Mouse (Mus musculus) adrenal gland, postnatal 25 days (tissue): ENCODE measurements around the gene Stard10. TPM values are rescaled to one million over a fixed set of nuclear protein-coding genes. Genes with fewer than 3 reads are reported as not detected.

Experiments
- DNase-seq: peaks from one replicate; pipeline ENCODE4 v3.0.0; 2021; ENCODE audit warnings: mixed read lengths
- total RNA-seq: library from RNA; stranded (reverse); gene quantifications from 2 replicates; pipeline ENCODE4 v1.2.3, GENCODE M21; 2021

Stard10 gene
- total RNA-seq, 1 experiment from 2014 or later: 19.8 TPM

DNA sequence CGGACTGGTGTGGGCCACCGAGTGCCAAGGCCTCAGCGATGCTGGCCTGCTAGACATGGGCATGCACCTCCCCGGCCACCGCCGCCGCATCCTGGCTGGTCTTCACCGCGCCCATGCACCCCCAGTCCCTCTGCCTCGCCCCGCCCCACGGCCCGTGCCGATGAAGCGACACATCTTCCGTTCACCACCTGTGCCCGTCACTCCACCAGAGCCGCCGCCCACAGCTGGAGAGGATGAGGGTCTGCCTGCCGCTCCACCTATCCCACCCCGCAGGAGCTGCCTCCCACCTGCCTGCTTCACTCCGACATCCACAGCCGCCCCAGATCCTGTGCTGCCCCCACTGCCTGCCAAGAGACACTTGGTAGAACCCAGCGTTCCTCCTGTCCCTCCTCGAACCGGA lies 56.2 kb downstream of the Stard10 start:
- no peak for DNase-seq

DNA sequence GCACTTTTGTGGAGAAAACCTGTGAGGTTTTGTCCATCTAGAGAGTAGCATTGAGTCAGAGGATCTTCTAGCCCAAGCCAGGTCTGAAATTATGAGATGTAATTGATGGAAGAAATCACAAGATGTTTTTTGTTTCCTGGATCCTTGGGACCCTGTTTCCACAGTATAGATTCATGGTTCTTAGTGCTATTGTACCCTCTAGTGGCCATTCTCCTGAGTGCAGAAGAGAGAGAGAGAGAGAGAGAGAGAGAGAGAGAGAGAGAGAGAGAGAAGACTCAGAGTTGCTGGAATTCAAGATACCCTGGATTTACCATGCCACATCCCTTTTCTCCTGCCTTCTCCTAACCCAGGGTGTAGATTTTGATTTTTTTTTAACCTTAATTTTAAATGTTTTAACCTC lies 57.3 kb downstream of the Stard10 start:
- no peak for DNase-seq

DNA sequence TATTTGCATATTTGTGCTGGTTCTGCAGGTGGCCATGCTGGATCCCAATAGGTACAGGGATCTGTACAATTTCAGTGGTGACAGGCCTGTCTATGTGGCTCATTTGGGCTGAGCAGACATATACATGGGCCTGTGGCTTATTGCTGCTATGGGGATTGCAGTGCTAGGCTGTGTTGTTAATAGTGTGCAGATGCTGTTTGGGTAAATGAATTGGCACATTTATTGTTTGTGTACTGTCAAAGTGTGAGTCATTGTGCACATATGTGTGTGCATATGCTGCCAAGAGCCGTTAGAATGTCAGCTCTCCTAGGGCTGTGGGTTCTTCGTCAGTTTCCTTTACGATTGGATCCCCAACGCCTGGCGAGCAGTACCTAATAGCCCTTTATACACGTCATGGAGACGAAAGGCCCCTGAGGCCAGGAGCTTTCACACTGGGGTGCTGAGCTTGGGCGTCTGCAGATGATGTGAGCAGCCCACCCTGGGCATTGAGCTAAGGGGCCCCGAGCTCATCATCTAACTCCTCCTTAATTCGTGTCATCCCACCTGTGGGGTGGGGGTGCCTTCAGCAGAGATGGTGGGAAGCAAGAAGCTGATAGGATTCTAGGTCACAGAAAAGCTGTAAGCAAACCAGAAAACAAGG lies 59.9 kb downstream of the Stard10 start:
- DNase-seq: no peak

DNA sequence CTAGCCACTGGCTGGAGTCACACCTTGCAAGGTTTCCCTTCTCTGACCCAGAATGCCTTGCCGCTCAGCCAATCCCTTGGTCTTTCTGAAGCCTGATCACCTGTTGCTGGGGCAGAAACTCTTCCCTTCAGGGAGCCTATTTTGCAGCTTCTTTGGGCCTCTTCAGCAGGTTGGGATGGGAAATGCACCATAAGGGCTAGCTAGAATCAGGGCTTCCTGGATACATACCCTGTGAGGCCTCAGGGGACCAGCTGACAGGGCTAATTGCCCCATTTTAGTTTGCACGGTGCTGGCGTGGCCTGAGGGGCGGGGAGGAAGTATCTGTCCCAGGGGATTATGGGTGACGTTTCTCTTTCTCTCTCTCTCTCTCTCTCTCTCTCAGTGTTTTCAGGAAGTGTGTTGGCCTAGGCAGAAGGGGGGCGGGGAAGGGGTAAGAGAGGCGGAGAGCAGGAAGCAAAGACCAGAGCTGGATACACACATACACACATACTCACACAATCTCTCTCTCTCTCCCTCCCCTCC lies 60.9 kb downstream of the Stard10 start:
- DNase-seq: peak; percentile 50

DNA sequence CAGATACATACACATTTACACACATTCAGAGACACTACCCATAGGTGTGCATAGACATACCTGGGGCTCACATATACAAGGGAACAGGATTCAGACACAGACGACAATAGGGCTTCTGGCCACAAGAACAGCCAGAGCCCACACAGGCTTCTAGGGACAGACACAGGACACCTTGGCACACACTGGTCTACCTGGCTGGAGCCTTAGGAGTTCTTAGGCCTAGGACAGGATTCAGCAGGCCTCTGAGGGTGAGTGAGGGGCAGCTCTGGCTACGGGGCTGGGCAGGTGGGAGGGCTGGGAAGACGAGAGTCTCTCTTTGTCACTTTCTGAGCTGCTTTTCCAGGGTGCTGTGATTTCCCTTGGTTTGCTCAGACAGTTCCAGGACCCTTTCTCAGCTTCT lies 61.4 kb downstream of the Stard10 start:
- DNase-seq: no peak

DNA sequence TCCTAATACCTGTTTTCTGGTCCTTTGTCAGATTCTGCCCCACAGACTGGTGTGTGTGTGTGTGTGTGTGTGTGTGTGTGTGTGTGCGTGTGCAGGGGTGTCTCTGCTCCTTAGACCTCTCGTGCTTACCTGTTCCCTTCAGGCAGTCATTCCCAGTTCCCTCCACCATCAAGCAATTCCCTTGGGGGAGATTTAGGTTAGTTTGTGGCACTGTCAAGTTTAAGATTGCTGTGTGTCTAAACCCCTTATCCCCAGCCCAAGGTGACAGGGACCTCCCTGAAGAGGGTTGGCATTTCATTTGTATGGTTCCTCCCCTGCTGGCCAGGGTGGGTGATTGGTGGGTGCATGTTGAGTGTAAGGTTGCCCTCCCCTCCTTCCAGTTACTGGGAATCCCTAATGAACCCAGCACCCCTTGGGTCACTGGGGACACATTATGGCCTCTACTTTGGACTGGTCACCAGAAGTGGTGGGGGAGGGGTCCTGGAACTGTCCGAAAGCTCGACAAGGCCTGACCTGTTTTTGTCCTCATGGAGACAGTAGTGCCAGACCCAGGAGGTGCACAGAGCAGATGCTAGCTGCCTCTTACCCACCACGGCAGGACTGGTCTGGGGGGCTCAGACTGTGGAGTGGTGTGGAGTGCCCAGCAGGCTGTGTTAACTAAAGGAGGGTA lies 62.0 kb downstream of the Stard10 start:
- DNase-seq: no peak

DNA sequence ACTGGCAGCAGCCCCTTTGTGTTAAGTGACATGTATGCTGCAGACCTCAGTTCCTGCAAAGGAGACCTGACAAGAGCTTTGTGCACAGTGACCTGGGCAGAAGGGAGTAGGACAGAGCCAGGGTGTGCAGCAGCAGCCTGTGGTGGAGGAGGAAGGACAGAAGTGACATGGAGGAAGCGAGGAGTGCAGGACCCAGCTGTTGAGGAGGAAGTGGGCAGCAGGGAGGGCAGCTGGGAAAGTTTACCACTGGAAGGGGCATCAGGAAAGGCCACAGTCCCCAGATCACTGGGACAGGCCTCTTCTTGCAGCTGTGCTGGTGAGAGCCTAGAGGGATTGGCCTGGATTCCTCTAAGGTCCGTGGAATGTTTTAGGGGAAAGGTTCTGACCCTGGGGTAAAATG lies 62.8 kb downstream of the Stard10 start:
- DNase-seq: no peak

DNA sequence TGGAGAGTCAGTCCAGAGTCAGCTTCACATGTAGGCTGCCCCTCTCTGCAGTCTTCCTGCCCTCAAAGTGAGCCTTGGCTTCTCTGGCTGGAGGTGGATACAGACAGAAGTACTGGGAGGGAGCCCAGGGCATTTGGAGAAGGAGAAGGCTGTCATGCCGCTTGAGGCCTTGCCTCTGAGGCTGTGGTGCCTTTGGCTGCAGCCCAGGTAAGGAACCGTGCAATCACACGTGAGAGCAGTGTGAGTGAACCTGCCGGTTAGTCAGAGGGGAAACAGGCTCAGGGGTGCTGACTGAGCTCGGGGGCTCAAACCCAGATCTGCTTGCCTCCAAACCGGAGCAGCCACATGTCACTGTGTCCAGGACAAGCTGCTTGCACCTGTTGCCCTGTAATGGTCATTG lies 64.6 kb downstream of the Stard10 start:
- DNase-seq: no peak

DNA sequence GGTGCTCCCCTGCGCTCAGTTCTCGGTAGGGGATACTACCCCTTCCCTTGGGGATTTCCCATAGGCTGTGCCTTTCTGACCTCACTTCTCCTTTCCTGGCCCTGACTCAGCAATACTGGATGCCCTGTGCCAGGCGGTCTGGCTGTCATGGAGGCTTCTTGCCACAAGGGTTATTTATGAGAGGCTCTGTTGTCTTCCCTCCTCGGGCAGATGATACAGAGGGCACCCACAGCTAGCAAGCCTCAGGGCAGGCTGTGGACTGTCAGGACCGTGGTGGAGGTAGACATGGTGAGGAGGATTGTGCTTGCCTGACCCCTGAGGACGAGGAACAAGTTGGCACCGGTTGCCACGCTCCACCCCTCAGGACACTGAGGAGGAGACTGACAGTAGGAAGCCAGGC lies 65.5 kb downstream of the Stard10 start:
- DNase-seq: peak; percentile 25

DNA sequence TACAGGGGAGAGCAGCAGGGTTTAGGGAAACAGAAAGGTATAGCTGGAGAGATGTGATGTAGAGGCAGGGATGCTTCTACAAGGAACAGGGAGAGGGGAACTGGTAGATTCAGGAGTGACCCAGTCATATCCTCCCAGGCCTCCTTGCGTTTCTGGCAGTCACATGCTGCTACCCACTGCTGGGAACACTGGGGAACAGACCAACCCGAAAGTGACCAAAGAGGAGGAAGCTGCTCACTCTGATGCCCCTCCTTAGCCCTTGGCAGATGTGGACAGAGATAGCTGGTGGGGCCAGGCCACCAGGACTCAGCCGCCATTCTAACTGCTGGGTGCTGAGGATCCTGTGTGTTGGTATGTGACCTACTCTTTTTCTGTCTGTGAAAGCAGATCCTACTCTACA lies 66.9 kb downstream of the Stard10 start:
- no peak for DNase-seq

DNA sequence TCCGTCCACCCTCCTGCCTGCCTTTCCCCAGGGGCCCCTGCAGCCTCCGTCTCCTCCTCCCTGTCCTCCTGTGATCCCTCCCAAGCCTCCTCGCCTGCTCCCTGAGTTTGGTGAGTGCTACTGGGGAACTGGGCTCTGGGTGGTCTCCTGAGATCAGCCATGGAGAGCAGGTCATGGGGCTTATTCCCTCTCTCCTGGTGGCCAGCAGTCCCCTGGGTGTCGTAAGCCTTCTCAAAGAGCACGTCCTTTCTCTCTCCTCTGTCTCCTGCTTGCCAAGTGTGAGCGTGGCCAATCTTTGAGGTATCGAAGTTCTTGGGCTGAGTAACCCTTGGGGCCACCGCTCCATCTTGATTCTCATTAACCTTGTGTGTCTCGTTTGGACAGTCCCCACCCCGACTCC lies 68.0 kb downstream of the Stard10 start:
- DNase-seq: no peak

DNA sequence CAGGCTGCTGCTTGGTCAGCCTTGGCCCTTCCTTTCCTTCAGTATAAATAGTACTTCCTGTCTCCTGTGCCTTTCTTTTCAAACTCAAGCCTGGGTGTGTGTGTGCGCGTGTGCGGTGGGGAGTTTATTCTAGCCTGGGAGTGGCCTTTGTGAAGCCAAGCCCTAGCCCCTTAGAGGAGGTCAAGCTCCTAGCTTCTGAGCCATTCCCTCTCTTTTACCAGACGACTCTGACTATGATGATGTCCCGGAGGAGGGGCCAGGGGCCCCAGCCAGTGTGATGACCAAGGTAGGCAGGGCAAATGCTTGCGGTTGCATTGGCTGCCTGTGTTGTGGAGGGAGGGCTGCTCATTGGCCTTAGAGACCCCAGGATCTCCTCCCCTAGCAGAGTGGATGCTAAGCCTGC lies 68.4 kb downstream of the Stard10 start:
- DNase-seq: no peak

DNA sequence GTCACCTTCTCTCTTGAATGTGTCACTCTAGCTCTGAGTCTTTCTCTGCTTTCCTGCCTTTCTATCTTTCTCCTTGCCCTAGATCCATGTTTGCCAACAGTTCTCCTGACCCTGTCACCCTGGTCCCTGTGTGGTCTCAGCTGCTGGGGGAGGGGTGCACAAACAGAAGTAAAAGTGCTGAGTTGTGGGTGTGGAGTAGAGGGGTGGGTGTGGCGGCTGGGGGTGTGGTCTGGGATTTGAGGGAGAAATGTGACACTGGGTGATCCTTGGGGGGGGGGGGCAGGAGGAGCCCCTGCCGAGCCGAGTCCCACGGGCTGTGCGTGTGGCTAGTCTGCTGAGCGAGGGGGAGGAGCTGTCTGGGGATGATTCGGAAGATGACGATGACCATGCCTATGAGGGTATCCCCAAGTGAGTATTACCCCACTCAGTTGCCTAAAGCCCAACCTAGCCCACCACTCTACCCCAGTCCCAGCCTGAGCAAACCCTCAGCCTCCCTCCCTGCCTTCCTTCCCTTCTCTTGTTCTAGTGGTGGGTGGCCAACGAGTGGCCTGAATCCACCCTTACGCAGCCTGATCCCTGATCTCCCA lies 69.1 kb downstream of the Stard10 start:
- DNase-seq: no peak

DNA sequence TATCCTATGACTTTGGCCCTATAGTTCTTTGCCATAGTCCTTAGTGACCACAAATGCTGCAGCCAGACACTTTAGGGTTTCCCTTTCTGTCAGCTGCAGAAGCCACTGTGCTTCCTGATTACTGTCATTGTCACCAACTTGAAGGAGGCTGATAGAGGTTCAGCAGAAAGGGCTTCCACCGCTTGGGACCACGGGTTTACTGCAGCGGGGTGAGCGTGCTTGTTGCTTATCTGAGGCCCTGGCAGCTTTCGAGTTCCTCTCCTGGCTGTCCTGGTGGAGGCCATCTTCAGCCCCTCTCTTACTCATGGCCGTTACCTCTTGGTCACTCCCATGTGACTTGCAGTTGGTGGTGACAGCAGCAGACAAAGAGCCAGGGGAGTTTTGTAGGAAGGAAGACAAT lies 72.4 kb downstream of the Stard10 start:
- DNase-seq: no peak

DNA sequence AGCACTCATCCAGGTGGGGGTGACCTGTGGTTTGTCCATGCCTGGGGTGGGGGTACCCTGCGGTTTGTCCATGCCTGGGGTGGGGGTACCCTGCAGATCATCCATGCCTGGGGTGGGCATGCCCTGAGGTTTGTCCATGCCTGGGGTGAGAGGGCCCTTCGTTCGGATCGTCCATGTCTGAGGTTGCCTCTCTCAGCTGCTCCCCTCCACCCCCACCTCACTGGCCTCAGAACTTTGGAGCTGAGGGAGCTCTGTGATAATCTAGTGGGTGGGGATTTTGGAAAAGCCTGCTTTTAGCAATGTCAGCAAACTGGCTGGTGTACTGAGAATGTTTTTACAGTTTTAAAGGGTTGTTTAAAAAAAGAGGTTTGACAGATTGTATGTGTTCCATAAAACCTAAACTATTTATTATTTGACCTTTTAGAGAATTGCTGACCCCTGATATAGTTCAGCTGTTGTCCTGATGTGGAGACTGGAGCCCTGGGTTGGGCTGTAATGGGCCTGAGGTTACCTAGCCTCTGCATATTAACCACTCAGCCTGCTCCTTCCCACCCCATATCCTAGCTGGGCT lies 75.1 kb downstream of the Stard10 start:
- no peak for DNase-seq

DNA sequence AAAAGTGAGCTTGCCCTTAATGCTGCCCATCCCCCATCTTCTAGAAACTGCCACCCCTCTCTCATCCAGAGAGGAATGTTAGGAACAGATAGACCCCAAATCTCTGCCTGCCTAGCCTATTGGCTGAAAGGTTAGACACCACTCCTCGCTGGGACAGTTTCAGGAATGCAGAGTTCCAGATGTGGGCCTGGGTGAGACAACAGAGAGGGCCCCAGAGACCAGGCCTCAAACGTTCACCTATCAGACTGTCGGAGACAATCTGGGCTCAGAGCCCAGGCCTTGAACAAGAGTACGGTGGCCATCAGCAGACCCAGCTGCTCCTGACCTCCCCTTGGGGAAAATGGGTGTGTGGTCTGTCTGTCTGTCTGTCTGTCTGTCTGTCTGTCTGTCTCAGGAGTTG lies 76.1 kb downstream of the Stard10 start:
- DNase-seq: no peak

DNA sequence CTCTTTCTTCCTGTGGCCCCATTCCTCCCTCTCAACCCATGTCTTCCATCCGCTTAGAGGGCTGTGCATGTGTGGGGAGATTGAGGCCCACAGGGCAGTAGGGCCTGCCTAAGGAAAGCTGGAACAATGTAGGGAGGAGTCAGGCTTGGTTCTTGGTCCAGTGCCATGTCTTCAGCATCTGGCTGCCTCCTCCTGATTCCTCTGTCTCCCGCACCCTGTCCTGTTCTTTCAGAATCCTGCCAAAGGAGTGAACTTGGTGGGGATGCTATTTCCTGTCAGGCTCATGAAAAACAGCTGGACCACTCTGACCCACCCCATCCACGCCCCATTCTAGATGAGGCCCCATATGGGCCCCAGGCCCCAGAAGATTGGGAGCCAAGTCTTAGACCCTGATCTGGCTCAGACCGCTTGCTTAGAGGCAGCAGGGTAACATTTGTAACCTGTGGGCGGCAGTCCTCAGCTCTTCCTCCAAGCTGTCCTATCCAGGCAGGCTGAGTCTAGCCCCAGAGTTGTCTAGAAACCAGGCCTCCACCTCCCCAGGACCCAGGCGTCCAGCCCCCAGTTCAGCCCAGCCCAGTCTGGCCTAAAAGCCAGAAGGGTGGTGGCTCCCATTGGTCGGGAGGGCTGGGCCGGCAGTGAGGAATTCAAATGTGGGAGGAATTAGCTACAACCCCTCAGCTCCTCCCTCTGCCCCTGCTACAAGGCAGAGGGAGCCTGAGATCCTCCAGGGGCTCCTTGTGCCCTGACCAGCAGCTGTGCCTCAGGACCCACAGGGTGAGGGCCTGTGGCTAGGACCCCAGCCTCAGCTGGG lies 77.0 kb downstream of the Stard10 start:
- no peak for DNase-seq

DNA sequence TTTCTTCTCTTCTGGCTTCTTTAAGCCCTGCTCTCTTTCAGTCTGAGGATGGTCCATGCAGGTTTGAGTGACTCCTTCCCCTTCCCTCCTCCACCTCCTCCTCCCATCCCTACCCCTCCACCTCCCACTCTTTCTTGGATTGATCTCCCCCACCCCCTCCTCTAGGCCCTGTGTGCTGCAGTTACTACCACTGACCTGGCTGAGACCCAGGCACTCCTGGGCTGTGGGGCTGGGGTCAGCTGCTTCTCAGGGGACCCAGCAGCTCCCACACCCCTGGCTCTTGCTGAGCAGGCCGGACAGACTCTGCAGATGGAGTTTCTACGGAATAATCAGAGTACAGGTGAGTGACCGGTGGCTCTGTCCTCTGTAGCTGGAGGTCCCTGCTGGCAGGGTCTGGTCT lies 77.7 kb downstream of the Stard10 start:
- no peak for DNase-seq

DNA sequence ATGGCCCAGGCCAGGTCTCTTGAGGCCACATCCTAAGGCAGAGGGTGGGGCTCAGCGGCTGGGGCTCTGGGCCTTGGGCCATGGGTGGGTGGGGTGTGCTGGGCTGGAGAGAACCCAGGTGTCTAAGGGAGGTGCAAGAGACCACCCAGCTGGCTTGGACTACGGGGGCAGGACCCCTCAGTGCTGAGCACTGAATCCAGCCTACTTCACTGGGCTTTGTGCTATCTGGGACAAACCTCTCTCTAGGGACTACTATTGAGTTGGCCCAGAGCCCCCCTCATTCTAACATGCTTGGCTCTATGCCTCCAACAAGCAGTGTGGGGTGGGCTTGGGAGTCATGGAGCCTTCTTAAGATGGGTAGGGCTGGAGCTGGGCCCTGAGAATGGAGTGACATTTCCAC lies 78.6 kb downstream of the Stard10 start:
- no peak for DNase-seq
